Mouse (Mus musculus) embryonic stem cell, embryonic (primary cell): Measurements from ENCODE around the gene Kcng4.

ENCODE experiments used
- CTCF ChIA-PET, 4 experiments: fragments of 300-600 bp in 2 of 4; fragments of 350-600 bp in 2 of 4; sonication (Branson Sonifier 250); formaldehyde crosslinking; loops; one replicate each; lab custom pipeline; 2022; ENCODE audit warnings: inconsistent platforms in 2 of 4; lab: Charles Lee
- POLR2A ChIA-PET, 4 experiments: fragments of 300-600 bp in 2 of 4; fragments of 350-600 bp in 2 of 4; sonication (Branson Sonifier 250); formaldehyde crosslinking; loops; one replicate each; lab custom pipeline; 2022; ENCODE audit warnings: antibody characterized with exemption in 4 of 4, inconsistent platforms in 1 of 4; lab: Charles Lee

The Kcng4 gene

GRCm38 (mm10) chr8:119606224-119606623 lies 29.3 kb downstream of the Kcng4 start:
- POLR2A ChIA-PET: interaction anchor here in 3 of 4 experiments (0.6 to 2.1 kb wide), 8 partner anchors 14 to 182 kb away, joined by 3 to 16 read pairs (median 4); partner anchors contain the start of gene Mbtps1 (in 3 of the 3)
- CTCF ChIA-PET: interaction anchor here in 3 of 4 experiments (0.7 to 3.3 kb wide), 15 partner anchors 9 to 850 kb away, joined by 3 to 39 read pairs (median 7); no protein-coding TSS in a partner anchor

- ChIA-PET POLR2A (interaction anchor here in 3 of 4 experiments (0.6 to 2.1 kb wide), 34 partner anchors 8 to 1386 kb away, joined by 3 to 16 read pairs (median 3); partner anchors contain the start of genes Mbtps1 (in 3 of the 3), Dnaaf1 (in 2 of the 3) and Hsdl1 (in 2 of the 3)), CTCF (interaction anchor here (0.5 to 3.3 kb wide), 49 partner anchors 9 to 246 kb away, joined by 3 to 39 read pairs (median 4); partner anchors contain the start of genes Mbtps1 (in 3 of the 4) and Necab2 (in 1 of the 4))
These were observed 30.5 kb downstream of the Kcng4 start, which contains the start of gene Taf1c for GRCm38 (mm10) chr8:119604996-119605395. Gene Taf1c (minus strand): TSS chr8:119605222.

- ChIA-PET CTCF (interaction anchor here in 2 of 4 experiments (0.8 to 3.3 kb wide), 5 partner anchors 74 to 224 kb away, joined by 3 to 39 read pairs (median 10); no protein-coding TSS in a partner anchor), POLR2A (interaction anchor here in 2 of 4 experiments (0.7 to 1.6 kb wide), 3 partner anchors 24 to 45 kb away, joined by 4 to 10 read pairs (median 8); partner anchors contain the start of gene Mbtps1 (in 1 of the 2))
These were observed 31.1 kb downstream of the Kcng4 start for GRCm38 (mm10) chr8:119604398-119604803.

- POLR2A ChIA-PET: no interaction called here
- CTCF ChIA-PET: no interaction called here
These were observed 31.7 kb downstream of the Kcng4 start for GRCm38 (mm10) chr8:119603771-119604170.

GRCm38 (mm10) chr8:119591456-119591855 lies 44.0 kb downstream of the Kcng4 start:
- ChIA-PET POLR2A (interaction anchor here in 3 of 4 experiments (0.7 to 3.0 kb wide), 5 partner anchors 14 to 44 kb away, joined by 3 to 12 read pairs (median 4); partner anchors contain the start of genes Mbtps1 (in 2 of the 3) and Taf1c (in 1 of the 3)), CTCF (interaction anchor here in 3 of 4 experiments (0.5 to 1.3 kb wide), 4 partner anchors 14 to 649 kb away, joined by 3 to 4 read pairs (median 4); partner anchors contain the start of gene Taf1c (in 1 of the 3))

GRCm38 (mm10) chr8:119590348-119590747 lies 45.1 kb downstream of the Kcng4 start:
- ChIA-PET CTCF (interaction anchor here in 1 of 4 experiments (1.3 kb wide), 1 partner anchor 15 kb away, joined by 4 read pairs; the partner anchor contains the start of gene Taf1c), POLR2A (interaction anchor here in 1 of 4 experiments (3.0 kb wide), 1 partner anchor 31 kb away, joined by 12 read pairs; the partner anchor contains the start of gene Mbtps1)

- POLR2A ChIA-PET: interaction anchor here in 3 of 4 experiments (0.6 to 1.5 kb wide), 6 partner anchors 16 to 89 kb away, joined by 3 read pairs; partner anchors contain the start of genes Mbtps1 (in 2 of the 3) and Taf1c (in 1 of the 3)
- CTCF ChIA-PET: interaction anchor here in 2 of 4 experiments (0.9 to 1.2 kb wide), 3 partner anchors 8 to 189 kb away, joined by 3 read pairs; partner anchors contain the start of gene Tldc1 (in 1 of the 2)
These were observed 46.6 kb downstream of the Kcng4 start for GRCm38 (mm10) chr8:119588844-119589243.

- POLR2A ChIA-PET: interaction anchor here in 3 of 4 experiments (0.7 to 2.2 kb wide), 8 partner anchors 8 to 104 kb away, joined by 3 to 7 read pairs (median 3); partner anchors contain the start of genes Mbtps1 (in 3 of the 3) and Taf1c (in 1 of the 3)
- CTCF ChIA-PET: interaction anchor here in 2 of 4 experiments (0.9 to 1.0 kb wide), 2 partner anchors 9 kb away, joined by 3 read pairs; no protein-coding TSS in a partner anchor
These were observed 47.2 kb downstream of the Kcng4 start for GRCm38 (mm10) chr8:119588321-119588720.

GRCm38 (mm10) chr8:119585901-119586300 lies 49.6 kb downstream of the Kcng4 start:
- ChIA-PET CTCF (interaction anchor here in 2 of 4 experiments (0.6 to 0.9 kb wide), 2 partner anchors 84 to 134 kb away, joined by 4 read pairs; no protein-coding TSS in a partner anchor), POLR2A (interaction anchor here in 3 of 4 experiments (0.6 to 1.1 kb wide), 4 partner anchors 27 to 687 kb away, joined by 3 to 7 read pairs (median 4); partner anchors contain the start of gene Mbtps1 (in 1 of the 3))

GRCm38 (mm10) chr8:119580441-119581161 lies 54.9 kb downstream of the Kcng4 start:
- POLR2A ChIA-PET: interaction anchor here in 2 of 4 experiments (1.2 to 2.9 kb wide), 3 partner anchors 22 to 34 kb away, joined by 3 to 27 read pairs (median 18); partner anchors contain the start of gene Mbtps1 (in 2 of the 2)
- CTCF ChIA-PET: interaction anchor here in 3 of 4 experiments (0.7 to 1.2 kb wide), 3 partner anchors 92 to 140 kb away, joined by 3 to 6 read pairs (median 4); no protein-coding TSS in a partner anchor

GRCm38 (mm10) chr8:119579096-119579495 lies 56.4 kb downstream of the Kcng4 start:
- POLR2A ChIA-PET: interaction anchor here in 3 of 4 experiments (0.6 to 2.9 kb wide), 9 partner anchors 13 to 26 kb away, joined by 3 to 27 read pairs (median 4); partner anchors contain the start of genes Mbtps1 (in 3 of the 3) and Taf1c (in 2 of the 3)
- CTCF ChIA-PET: interaction anchor here in 3 of 4 experiments (0.6 to 2.0 kb wide), 5 partner anchors 9 to 175 kb away, joined by 3 to 5 read pairs (median 3); partner anchors contain the start of gene Taf1c (in 1 of the 3)

GRCm38 (mm10) chr8:119575366-119575726 lies 60.1 kb downstream of the Kcng4 start:
- ChIA-PET POLR2A (interaction anchor here in 3 of 4 experiments (0.6 to 4.3 kb wide), 12 partner anchors 9 to 34 kb away, joined by 3 to 36 read pairs (median 3); partner anchors contain the start of genes Mbtps1 (in 3 of the 3) and Taf1c (in 1 of the 3)), CTCF (interaction anchor here in 2 of 4 experiments (0.6 to 1.3 kb wide), 3 partner anchors 17 to 94 kb away, joined by 3 to 4 read pairs (median 3); partner anchors contain the start of gene Mbtps1 (in 1 of the 2))

- POLR2A ChIA-PET: interaction anchor here (0.5 to 4.3 kb wide), 17 partner anchors 9 to 162 kb away, joined by 3 to 36 read pairs (median 3); partner anchors contain the start of genes Mbtps1 (in 3 of the 4) and Taf1c (in 2 of the 4)
These were observed 60.8 kb downstream of the Kcng4 start, which contains the start of the genes Hsdl1 and Dnaaf1 for GRCm38 (mm10) chr8:119574437-119575365. Gene Hsdl1 (minus strand): TSS chr8:119575183. Gene Dnaaf1 (plus strand): TSS chr8:119575235.

More at GRCm38 (mm10) chr8:119574437-119575365, 60.8 kb downstream of the Kcng4 start, which contains the start of the genes Hsdl1 and Dnaaf1:
- CTCF ChIA-PET: interaction anchor here (0.6 to 1.3 kb wide), 6 partner anchors 16 to 169 kb away, joined by 3 to 4 read pairs (median 3); partner anchors contain the start of genes Mbtps1 (in 1 of the 4) and Taf1c (in 1 of the 4)
